Mouse (Mus musculus) regulatory T cell (primary cell): ENCODE measurements around the gene Six5.

Experiments used
- in situ Hi-C: fragments of 300-600 bp; cut with MboI, MseI; formaldehyde crosslinking; loops from one replicate; pipeline ENCODE4 v1.15.1; 2025; ENCODE audit warnings: high pct_unique_total_duplicates

Gene Six5

DNA sequence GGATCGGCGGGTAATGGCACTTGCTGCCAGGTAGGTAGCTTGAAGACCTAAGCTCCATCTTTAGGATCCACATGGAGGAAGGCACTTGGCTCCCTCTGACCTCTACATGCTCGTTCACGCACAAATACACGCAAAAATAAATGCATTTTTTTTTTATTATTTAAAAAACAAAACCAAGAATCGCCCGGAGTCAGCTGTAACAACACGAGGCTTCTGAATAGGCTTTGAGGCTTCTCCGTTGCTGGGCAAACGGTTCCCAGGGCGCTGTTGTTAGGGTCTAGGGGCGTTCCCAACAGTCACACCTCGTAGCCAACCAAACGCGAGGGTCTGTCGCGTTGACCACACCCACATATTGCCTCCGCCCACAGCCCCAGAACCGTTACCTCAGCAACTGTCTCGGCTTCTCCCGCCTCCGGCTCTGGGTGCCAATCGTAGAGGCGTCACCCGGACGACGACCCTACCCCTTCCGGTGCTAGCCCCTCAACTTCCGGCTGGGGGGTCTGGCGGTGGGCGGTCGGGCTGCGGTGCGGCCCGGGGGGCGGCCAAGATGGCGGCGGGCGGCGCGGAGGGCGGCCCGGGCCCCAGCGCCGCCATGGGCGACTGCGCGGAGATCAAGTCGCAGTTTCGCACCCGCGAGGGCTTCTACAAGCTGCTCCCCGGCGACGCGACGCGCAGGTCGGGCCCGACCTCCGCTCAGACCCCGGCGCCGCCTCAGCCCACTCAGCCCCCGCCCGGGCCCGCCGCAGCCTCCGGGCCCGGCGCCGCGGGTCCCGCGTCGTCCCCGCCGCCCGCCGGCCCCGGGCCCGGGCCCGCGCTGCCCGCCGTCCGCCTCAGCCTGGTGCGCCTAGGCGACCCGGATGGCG, 18.4 kb upstream of the Six5 start, which contains the start of gene Dmwd:
TSS of gene Dmwd (plus strand) at position 505 of the 863 bp plus-strand sequence.
- in situ Hi-C loops, result no loop called here

DNA sequence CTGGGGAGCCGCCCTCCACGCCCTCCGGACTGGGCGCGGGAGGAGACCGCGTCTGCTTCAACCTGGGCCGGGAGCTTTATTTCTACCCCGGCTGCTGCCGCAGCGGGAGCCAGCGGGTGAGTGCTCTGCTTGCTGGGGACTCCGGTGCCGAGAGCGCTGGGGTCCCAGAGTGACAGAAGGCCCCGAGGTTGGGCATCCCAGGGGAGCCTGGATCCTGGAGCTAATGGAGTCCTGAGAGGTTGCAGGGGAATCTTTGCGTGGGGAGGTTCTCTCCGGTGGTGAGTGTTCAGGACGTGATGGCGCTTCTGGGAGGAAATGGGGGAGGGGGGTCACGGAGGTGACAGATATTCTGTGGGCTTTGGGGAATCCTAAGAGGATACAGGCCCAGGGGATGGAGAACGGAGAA, 17.8 kb upstream of the Six5 start:
- in situ Hi-C loops, result no loop called here

DNA sequence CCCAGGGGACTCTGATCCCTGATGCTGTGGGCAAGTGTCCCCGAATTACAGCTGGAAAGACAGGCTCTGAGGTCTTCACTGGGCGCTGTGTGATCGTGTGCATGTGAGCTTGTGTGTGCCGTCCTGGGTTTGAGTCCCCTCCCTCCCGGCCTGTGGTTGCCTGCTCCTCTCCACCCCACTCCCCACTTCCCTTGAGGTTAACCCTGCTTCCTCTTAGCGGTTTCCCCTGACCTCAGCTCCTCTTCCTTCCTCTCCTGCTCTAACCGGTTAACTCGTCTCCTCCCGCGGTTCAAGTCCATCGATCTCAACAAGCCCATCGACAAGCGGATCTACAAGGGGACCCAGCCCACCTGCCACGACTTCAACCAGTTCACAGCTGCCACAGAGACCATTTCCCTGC, 16.6 kb upstream of the Six5 start:
- in situ Hi-C loops, result no loop called here

DNA sequence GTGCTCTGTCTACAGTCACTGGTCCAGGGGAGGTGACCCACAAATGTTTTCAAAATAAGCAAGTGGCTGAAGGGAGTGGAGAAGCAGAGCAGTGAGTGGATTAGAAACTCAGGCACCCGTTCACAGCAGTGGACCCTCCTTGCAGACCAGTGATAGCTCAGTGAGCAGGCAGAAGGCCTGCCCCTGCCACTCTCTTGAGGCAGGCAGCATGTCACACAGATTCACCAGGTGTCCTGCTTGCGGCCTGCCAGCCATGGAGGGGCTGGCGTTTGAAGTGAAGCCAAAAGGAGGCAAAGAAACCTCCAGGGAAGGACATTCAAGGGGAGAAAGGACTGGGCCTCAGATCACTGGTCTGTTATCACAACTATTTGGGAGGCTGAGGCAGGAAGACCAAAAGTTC, 15.7 kb upstream of the Six5 start:
- in situ Hi-C loops, result no loop called here

DNA sequence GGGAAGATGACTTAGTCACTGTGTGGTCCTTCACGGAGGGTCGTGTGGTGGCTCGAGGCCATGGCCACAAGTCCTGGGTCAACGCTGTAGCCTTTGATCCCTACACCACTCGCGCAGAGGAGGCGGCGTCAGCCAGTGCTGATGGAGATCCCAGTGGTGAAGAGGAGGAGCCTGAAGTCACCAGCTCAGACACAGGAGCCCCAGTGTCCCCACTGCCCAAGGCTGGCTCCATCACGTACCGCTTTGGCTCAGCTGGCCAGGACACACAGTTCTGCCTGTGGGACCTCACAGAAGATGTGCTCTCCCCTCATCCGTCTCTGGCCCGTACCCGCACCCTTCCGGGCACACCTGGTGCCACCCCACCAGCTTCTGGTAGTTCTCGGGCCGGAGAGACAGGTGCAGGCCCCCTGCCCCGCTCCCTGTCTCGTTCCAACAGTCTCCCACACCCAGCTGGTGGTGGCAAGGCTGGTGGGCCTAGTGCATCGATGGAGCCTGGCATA, 13.9 kb upstream of the Six5 start:
- in situ Hi-C loops, result no loop called here

DNA sequence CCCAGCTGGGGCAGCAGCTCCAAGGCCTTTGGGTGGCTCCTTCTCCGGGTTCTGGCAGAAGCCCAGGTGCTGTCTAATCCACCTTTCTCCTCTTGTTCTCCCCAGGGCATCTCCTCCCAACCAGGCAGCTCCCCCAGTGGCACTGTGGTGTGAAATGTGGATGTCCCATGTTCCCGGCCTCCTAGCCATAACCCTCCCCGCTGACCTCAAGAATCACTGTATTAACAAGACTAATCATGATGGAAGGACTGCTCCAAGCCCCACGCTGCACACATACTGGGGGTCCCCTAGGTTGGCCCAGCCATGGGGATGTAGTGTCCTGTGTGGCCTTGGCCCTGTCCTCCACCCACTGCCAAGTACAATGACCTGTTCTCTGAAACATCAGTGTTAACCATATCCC, 12.2 kb upstream of the Six5 start:
- in situ Hi-C loops, result no loop called here

DNA sequence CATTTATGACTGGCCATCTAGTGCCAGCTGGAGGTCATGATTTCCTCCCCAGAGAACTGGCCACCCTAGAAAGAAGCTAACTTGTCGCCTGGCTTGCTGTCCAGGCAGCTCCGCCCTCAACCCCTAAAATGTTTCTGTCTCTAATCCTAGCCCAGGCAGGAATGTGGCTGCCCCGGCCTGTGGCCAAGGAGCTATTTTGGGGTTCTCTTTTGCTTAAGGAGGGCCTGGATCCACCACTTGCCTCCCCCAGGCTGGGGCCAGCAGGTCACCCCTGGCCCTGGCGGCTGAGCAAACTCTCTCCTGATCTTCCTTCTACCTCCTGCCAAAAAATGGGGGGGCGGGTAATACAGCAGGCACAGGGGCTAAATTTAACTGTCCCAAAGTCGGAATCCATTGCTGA, 11.3 kb upstream of the Six5 start:
- in situ Hi-C loops, result no loop called here

DNA sequence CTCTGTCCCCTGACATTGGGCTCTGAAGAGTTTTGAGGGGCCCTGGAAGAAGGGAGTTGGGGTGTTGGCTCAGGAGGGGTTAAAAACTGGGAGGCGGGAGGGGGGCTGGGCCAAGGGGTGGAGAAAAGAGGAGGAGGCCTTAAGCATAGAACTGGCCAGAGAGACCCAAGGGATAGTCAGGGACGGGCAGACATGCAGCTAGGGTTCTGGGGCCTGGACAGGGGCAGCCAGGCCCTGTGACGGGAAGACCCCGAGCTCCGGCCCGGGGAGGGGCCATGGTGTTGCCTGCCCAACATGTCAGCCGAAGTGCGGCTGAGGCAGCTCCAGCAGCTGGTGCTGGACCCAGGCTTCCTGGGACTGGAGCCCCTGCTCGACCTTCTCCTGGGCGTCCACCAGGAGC, 10.7 kb upstream of the Six5 start, which contains the start of gene Dmpk:
TSS of gene Dmpk (plus strand) at position 149 of the 400 bp plus-strand sequence.
- in situ Hi-C loops, result no loop called here

DNA sequence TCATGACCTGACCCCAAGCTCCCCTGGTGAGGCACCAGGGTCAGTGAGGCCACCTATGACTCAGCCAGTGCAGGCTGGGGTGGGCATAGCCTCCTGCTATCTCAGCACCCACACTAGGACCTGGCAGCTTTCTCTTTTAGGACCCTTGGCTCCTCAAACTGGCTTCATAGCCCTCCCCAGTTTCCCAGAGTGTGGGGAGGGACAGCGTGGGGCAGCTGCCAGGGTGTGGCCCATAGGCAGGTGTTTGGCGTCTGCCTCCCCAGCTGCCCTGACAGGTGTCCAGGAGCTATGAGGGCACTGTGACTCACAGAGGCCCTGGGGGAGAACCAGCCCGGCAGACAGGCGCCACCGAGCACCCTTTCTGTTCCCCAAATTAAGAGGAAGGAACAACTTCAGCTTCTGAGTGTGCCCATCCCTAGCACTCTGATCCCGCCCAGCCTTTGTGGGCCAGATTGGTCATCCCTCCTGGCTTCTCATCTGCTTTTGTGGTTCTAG, 10.1 kb upstream of the Six5 start:
- in situ Hi-C loops, result no loop called here

DNA sequence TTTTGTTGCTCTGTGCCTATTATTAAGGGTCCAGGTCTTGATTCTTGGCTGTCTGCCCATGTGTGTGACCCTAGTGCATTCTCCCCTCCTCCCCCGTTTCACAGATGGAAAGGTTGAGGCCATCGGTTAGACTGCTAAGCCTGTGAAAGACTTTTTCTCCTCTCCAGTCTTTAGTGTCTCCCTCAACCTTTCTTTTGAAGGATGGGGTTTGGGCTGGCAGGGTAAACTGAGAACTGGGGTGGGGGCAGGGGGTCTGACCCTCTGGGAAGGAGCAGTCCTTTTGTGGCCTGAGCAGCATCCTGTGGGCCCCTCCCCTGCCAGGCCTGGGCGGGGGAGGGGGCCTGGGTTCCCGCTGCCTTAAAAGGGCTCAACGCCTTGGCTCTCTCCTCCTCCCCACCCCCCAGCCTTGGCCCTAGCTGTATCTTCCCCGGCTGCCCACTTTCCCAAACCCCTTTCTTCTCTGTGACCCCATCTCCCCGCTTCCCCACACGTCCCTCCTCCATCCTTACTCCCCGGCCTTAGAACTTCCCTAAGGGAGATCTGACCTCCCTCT, 9.4 kb upstream of the Six5 start:
- in situ Hi-C loops, result no loop called here

DNA sequence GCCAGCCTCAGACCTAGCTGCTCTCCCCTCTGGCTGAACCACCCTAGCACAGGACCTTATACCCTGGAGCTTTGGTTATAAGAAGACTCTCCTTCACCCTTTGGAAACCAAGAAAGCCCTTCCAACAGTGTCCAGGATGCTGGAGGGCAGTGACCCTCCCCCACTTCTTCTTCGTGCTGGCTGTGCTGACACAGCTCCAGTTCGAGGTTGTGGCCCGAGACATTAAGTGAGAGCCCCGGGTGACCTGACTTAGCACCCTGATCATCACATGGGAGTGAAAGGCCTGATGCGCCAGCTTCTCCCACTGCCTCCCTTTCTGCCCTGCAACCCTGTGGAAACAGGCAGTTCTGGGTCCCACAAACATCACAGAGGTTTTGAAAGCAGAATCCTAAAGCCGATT, 8.9 kb upstream of the Six5 start:
- in situ Hi-C loops, result no loop called here

DNA sequence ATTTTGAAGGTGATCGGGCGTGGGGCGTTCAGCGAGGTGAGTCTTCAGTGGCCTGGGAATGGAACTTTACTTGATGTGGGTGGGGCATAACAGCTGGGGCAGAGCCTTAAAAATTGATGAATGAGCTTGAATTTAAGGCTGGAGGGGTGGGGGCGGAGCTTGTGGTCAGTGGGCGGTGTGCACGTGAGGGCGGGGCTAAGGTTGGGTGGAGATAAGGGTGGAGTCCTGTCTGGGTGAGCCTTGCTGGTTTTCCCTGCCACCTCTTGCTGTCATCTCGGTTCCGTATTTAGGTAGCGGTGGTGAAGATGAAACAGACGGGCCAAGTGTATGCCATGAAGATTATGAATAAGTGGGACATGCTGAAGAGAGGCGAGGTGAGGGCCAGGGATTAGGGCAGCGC, 8.4 kb upstream of the Six5 start:
- in situ Hi-C loops, result no loop called here

DNA sequence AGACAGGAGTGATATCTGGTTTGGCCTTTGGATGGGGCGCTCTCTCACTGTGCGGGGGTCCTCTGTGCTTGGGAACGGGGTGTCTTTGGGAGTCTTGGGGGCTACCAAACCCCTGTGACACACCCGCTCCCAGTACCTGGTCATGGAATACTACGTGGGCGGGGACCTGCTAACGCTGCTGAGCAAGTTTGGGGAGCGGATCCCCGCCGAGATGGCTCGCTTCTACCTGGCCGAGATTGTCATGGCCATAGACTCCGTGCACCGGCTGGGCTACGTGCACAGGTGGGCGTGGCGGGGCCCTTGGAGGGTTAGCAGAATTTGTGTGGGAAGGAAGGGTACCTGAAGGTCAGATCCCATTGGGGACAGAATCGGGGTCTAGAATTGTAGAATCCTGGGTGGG, 7.6 kb upstream of the Six5 start:
- in situ Hi-C loops, result no loop called here

DNA sequence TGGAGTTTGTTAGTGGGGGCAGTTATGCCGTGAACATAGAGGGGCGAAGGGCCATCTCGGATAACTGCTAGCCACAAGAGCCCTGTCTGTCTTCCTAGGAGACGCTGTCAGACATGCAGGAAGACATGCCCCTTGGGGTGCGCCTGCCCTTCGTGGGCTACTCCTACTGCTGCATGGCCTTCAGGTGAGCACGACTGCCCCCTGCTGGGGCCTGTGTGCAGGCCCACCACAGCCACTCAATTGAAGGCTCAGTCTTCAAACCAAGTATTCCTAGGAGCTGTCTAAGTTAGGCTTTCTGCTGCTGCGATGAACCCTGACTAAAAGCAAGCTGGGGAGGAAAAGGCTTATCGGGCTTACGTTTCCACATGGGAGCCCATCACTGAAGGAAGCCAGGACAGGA, 5.6 kb upstream of the Six5 start:
- in situ Hi-C loops, result no loop called here

DNA sequence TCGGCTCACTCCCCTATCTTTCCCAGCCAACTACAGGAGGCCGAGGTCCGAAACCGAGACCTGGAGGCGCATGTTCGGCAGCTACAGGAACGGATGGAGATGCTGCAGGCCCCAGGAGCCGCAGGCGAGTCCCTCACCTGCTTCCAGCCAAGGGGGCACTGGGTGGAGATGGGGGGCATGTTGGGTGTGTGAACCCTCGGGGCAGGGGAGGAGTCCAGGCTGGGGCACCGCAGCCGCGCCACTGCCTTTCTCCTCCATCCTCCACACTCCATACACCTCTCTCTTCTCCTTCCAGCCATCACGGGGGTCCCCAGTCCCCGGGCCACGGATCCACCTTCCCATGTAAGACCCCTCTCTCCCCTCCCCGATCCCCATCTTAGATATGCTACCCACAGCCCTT, 2.5 kb upstream of the Six5 start:
- in situ Hi-C loops, result loop anchor here (5.0 kb wide), 1 partner anchor 180 kb away; the partner anchor contains the start of gene Ccdc61

DNA sequence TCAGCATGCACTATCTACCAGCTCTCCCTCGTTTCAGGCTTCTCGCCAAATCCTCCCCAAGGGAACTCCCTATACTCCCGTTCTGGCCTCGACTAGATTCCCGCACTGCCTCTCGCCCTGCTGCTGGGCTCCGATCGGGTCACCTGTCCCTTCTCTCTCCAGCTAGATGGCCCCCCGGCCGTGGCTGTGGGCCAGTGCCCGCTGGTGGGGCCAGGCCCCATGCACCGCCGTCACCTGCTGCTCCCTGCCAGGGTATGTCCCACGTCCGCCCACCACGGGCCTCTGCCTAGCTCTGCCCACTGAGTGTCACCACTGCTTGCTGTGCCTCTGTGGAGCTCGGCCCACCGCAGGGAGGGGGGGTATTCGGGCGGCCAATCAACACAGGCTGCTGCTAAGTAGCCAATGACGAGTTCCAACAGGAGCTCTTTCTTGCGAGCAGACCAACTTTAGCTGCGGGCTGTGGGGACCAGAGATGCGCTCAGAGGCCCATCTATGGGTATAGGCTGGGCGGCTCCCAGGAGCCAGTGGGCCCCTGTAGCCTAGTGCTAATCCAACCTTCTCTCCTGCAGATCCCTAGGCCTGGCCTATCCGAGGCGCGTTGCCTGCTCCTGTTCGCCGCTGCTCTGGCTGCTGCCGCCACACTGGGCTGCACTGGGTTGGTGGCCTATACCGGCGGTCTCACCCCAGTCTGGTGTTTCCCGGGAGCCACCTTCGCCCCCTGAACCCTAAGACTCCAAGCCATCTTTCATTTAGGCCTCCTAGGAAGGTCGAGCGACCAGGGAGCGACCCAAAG, 1.8 kb upstream of the Six5 start:
- in situ Hi-C loops, result loop anchor here (5.0 kb wide), 1 partner anchor 180 kb away; the partner anchor contains the start of gene Ccdc61

DNA sequence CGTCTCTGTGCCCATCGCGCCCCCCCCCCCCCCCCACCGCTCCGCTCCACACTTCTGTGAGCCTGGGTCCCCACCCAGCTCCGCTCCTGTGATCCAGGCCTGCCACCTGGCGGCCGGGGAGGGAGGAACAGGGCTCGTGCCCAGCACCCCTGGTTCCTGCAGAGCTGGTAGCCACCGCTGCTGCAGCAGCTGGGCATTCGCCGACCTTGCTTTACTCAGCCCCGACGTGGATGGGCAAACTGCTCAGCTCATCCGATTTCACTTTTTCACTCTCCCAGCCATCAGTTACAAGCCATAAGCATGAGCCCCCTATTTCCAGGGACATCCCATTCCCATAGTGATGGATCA, 1.2 kb upstream of the Six5 start:
- in situ Hi-C loops, result loop anchor here (5.0 kb wide), 1 partner anchor 181 kb away; the partner anchor contains the start of gene Ccdc61

DNA sequence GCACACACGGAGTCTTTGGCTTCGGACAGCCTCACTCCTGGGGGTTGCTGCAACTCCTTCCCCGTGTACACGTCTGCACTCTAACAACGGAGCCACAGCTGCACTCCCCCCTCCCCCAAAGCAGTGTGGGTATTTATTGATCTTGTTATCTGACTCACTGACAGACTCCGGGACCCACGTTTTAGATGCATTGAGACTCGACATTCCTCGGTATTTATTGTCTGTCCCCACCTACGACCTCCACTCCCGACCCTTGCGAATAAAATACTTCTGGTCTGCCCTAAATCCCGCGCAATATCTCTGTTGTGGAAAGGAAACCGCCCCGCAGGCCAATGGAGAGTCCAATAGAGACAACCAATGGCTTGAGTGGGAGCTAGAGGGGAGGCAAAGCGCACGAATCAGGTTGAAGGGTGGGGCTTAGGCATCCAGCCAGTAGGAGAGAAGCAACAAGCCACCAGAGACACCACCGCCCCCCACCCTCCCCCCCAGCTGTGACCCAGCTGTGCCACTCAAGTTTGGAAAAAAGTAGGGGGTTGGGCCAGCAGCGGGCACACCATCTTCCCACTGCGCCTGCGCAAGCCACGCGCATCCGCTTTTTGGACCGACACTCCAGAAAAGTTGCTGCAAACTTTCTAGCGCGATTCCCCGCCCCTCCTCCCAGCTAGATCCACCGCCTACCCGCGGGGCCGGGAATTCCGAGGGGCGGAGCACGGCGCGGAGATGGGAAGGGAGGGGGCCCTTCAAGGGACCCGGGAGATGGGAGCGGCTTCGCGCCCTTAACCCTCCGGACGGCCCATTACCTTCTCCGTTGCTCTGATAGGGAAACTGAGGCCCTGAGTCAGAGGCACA, 633 bp upstream of the Six5 start:
- in situ Hi-C loops, result loop anchor here (5.0 kb wide), 1 partner anchor 181 kb away; the partner anchor contains the start of gene Ccdc61

DNA sequence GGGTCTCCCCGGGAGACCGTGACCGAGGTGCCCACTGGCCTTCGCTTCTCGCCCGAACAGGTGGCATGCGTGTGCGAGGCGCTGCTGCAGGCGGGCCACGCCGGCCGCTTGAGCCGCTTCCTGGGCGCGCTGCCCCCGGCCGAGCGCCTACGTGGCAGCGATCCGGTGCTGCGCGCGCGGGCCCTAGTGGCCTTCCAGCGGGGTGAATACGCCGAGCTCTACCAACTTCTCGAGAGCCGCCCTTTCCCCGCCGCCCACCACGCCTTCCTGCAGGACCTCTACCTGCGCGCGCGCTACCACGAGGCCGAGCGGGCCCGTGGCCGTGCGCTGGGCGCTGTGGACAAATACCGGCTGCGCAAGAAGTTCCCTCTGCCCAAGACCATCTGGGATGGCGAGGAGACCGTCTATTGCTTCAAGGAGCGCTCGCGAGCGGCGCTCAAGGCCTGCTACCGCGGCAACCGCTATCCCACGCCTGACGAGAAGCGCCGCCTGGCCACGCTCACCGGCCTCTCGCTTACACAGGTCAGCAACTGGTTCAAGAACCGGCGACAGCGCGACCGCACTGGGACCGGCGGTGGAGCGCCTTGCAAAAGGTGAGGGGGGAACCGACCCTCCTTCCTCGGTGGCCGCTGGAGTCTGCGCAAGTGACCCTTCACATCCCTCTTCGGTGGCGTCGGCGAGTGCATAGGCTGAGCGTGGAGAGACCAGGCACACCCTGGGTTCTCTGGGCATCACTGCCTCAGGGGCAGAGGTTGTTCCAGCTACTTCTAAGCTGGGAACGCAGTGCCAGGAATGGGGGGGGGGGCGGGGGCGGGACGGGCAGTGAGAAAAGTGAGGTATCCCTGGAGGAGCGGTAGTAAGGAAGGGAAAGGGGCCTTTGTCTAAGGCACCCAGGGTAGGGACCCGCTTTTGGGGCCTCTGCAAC, 694 bp downstream of the Six5 start:
- in situ Hi-C loops, result loop anchor here (5.0 kb wide), 1 partner anchor 183 kb away; the partner anchor contains the start of gene Ccdc61

DNA sequence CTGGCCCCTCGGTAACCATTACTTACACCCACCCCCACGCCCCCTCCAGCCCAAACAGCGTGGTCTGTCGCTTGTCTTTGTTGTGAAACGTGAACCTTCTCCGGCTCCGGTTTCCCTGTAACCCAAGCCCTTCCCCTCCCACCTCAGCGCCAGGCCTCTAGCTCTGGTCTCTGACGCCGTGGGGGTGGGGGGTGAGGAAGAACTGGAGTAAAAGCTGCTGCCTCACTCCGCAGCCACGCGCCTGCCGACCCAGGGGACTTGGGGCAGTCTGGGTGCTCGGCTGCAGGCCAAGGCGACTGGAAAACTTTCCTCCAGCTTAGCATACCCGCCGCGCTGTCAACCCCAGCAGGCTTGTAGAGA, 1.3 kb downstream of the Six5 start:
- in situ Hi-C loops, result no loop called here
